Mouse (Mus musculus) heart, adult 2 months (tissue): ENCODE data around the gene Cln6.

Experiments used
- CTCF ChIP-seq: fragments of 200-600 bp; IDR thresholded peaks from 2 replicates; pipeline ENCODE4 v1.8.1; 2022; ENCODE audit warnings: antibody characterized with exemption, mild to moderate bottlenecking, moderate library complexity
- EP300 ChIP-seq: fragments of 200-500 bp; IDR thresholded peaks from 2 replicates; pipeline ENCODE4 v1.6.1; 2011; ENCODE audit warnings: low read depth, low read length, control low read depth; ENCODE audit not compliant: insufficient read depth

DNA sequence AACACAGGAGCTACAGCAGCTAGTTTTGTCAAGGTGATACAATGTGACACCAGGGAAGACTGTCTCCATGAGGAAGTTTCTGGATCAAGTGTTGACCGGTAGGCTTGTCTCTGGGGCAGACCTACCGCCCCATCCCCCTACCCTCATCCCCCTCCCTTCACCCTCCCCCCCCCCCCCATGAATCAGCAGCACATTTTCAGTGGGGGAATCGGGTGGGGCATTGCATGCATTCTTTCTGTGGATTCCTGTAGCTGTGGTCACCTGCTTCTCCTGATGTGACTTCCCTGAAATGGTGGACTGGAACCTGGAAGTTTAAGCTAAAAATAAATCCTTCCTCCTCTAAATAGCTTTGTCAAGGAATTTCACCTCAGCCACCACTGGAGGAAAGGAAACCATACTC is 19.1 kb upstream of the Cln6 start:
- TF ChIP-seq CTCF (no peak), EP300 (no peak)
